Mouse (Mus musculus) mouse embryonic stem cell (cell line): ENCODE measurements around the gene Mcee.

Experiments
- in situ Hi-C, 2 experiments: fragments of 300-500 bp; cut with MboI; formaldehyde crosslinking; loops; 1 replicate in 1 of 2; 3 replicates in 1 of 2; pipeline ENCODE4 v1.14.3; 2019 to 2020; ENCODE audit warnings: low sequenced_read_pairs in 2 of 2, low pct_unique_long_range_greater_than_20kb in 1 of 2, mixed read lengths in 1 of 2; ENCODE audit not compliant: unreplicated experiment in 1 of 2

Gene Mcee

GRCm38 (mm10) chr7:64402452-64402851 lies 10.0 kb downstream of the Mcee start:
- in situ Hi-C loops = no loop called here

GRCm38 (mm10) chr7:64403989-64404388 lies 11.6 kb downstream of the Mcee start:
- in situ Hi-C loops = no loop called here

- in situ Hi-C loops = loop anchor here (25.0 kb wide), 2 partner anchors 112 to 287 kb away; no protein-coding TSS in a partner anchor
Measured at GRCm38 (mm10) chr7:64424861-64425260, 32.5 kb downstream of the Mcee start.

- in situ Hi-C loops = loop anchor here (10.0 to 25.0 kb wide), 3 partner anchors 75 to 272 kb away; no protein-coding TSS in a partner anchor
Measured at GRCm38 (mm10) chr7:64439595-64440518, 47.5 kb downstream of the Mcee start.

- in situ Hi-C loops = loop anchor here (10.0 to 25.0 kb wide), 3 partner anchors 74 to 272 kb away; no protein-coding TSS in a partner anchor
Measured at GRCm38 (mm10) chr7:64440519-64440918, 48.1 kb downstream of the Mcee start.

GRCm38 (mm10) chr7:64450631-64451030 lies 58.2 kb downstream of the Mcee start:
- in situ Hi-C loops = no loop called here

- in situ Hi-C loops = no loop called here
Measured at GRCm38 (mm10) chr7:64451441-64451840, 59.0 kb downstream of the Mcee start.

DNA sequence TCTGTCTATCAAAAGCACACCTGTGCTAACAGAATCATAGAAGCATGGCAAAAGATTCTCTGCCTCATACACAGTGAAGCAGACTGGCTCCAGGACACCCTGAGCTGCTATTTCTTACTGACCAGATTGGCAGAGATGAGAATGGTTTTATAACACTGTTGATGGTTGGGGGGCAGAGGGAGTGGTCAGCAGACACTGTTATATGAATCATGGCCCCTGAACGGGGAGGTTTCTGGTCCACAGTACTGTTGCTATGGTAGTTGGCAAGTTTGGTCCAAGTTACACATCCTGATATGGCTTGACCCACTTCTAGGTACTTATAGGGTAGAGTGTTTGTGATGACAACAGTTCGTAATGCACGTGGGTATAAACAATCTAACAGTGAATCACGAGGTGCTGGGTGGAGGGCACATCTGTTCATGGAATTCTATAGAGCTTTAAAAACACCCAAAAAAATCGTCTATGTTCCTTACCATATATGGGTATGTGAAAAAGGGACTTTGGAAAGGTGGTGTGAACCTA lies 59.5 kb downstream of the Mcee start:
- in situ Hi-C loops = no loop called here

GRCm38 (mm10) chr7:64452471-64453222 lies 60.2 kb downstream of the Mcee start:
- in situ Hi-C loops = no loop called here

GRCm38 (mm10) chr7:64456176-64456575 lies 63.8 kb downstream of the Mcee start:
- in situ Hi-C loops = no loop called here

GRCm38 (mm10) chr7:64456676-64457075 lies 64.3 kb downstream of the Mcee start:
- in situ Hi-C loops = no loop called here

- in situ Hi-C loops = no loop called here
Measured at GRCm38 (mm10) chr7:64457811-64458210, 65.4 kb downstream of the Mcee start.
